Mouse (Mus musculus) small intestine, adult 2 months (tissue): ENCODE data around the gene Rptor. TPM values are rescaled to one million over a fixed set of nuclear protein-coding genes. Genes with fewer than 3 reads are reported as not detected.

Experiments
- H3K27ac ChIP-seq: fragments of 200-500 bp; 2 replicates; pipeline ENCODE4 v1.5.1; 2012; ENCODE audit warnings: low read depth, low read length, control low read depth, inconsistent platforms; ENCODE audit not compliant: insufficient read depth
- H3K27me3 ChIP-seq: fragments of 200-500 bp; 2 replicates; pipeline ENCODE4 v1.6.1; 2012; ENCODE audit warnings: mild to moderate bottlenecking, moderate library complexity, low read length, inconsistent platforms; ENCODE audit not compliant: control insufficient read depth, insufficient read depth
- H3K36me3 ChIP-seq: fragments of 200-500 bp; 2 replicates; pipeline ENCODE4 v1.6.1; 2012; ENCODE audit warnings: mild to moderate bottlenecking, low read length, control low read depth, inconsistent platforms; ENCODE audit not compliant: control insufficient read depth, insufficient read depth
- H3K4me1 ChIP-seq: fragments of 200-500 bp; 2 replicates; pipeline ENCODE4 v1.6.1; 2012; ENCODE audit warnings: low read length, inconsistent platforms, mixed read lengths; ENCODE audit not compliant: control insufficient read depth, insufficient read depth, insufficient read length
- H3K4me3 ChIP-seq: fragments of 200-500 bp; 2 replicates; pipeline ENCODE4 v1.5.1; 2012; ENCODE audit warnings: low read depth, mild to moderate bottlenecking, control low read depth, inconsistent platforms, low read length, moderate library complexity
- CTCF ChIP-seq: fragments of 200-500 bp; IDR thresholded peaks from 2 replicates; pipeline ENCODE4 v1.5.1; 2012; ENCODE audit warnings: low read depth, mild to moderate bottlenecking, control low read depth, inconsistent platforms, low read length, moderate library complexity, mixed read lengths; ENCODE audit not compliant: insufficient replicate concordance, insufficient read length; ENCODE audit errors: extremely low read depth
- POLR2A ChIP-seq: fragments of 200-500 bp; IDR thresholded peaks from 2 replicates; pipeline ENCODE4 v1.6.1; 2012; ENCODE audit warnings: low read depth, mild to moderate bottlenecking, control low read depth, inconsistent platforms, low read length, moderate library complexity
- WGBS: fragments of 180-500 bp; shearing (Covaris S2); methylation state at CpG from one replicate; pipeline ENCODE4 v1.1.7; 2018; 5-methylcytosine and 5-hydroxymethylcytosine counted together
- polyA plus RNA-seq: library from polyadenylated mRNA; depleted of rRNA; stranded (reverse); fragments of >200 nt; gene quantifications from 2 replicates; pipeline ENCODE4 v1.2.3, GENCODE M21; 2012

Rptor gene
- polyA plus RNA-seq, 1 experiment = 26.8 TPM

GRCm38 (mm10) chr11:119788488-119788887 is 185.8 kb downstream of the Rptor start:
- Histone ChIP-seq H3K27ac (no peak overlapping the region), H3K4me1 (no peaks in the 10 kb centered on the region), H3K27me3 (no peaks in the 10 kb centered on the region), H3K4me3 (no peak overlapping the region), H3K36me3 (0 out of 2 replicates have a peak, but pooled peaks cover 4% of the 10 kb centered on the region)
- WGBS = 64% methylated on average over 7 of the region's 7 CpGs
- TF ChIP-seq POLR2A (no peak), CTCF (no peak)

GRCm38 (mm10) chr11:119788919-119789713 is 186.4 kb downstream of the Rptor start:
- 74% methylated on average over 3 of the region's 3 CpGs for WGBS
- TF ChIP-seq POLR2A (no peak), CTCF (no peak)
- H3K4me1 ChIP-seq = no peaks in the 10 kb centered on the region
- no peak overlapping the region for H3K4me3 ChIP-seq
- 0 out of 2 replicates have a peak, but pooled peaks cover 3% of the 10 kb centered on the region for H3K36me3 ChIP-seq
- H3K27ac ChIP-seq = no peak overlapping the region
- no peaks in the 10 kb centered on the region for H3K27me3 ChIP-seq

- 83% methylated on average over 10 of the region's 10 CpGs for WGBS
- Histone ChIP-seq H3K4me1 (no peaks in the 10 kb centered on the region), H3K27me3 (no peaks in the 10 kb centered on the region), H3K4me3 (no peak overlapping the region), H3K36me3 (no peaks in the 10 kb centered on the region), H3K27ac (no peak overlapping the region)
- TF ChIP-seq CTCF = no peak
- TF ChIP-seq POLR2A = no peak
Measured at GRCm38 (mm10) chr11:119791923-119792564, 189.3 kb downstream of the Rptor start.

- Histone ChIP-seq H3K27ac (no peak overlapping the region), H3K27me3 (no peaks in the 10 kb centered on the region), H3K4me3 (no peak overlapping the region), H3K4me1 (no peaks in the 10 kb centered on the region), H3K36me3 (no peaks in the 10 kb centered on the region)
- WGBS = 74% methylated on average over 6 of the region's 6 CpGs
- no peak for TF ChIP-seq POLR2A
- TF ChIP-seq CTCF = no peak
Measured at GRCm38 (mm10) chr11:119793378-119793777, 190.7 kb downstream of the Rptor start.

GRCm38 (mm10) chr11:119794020-119794419 is 191.3 kb downstream of the Rptor start:
- Histone ChIP-seq H3K27me3 (no peaks in the 10 kb centered on the region), H3K36me3 (peaks cover 1% of the 10 kb centered on the region; the same call in 1 of the 2 replicates), H3K27ac (no peak overlapping the region), H3K4me1 (no peaks in the 10 kb centered on the region), H3K4me3 (no peak overlapping the region)
- TF ChIP-seq CTCF = no peak
- no peak for TF ChIP-seq POLR2A
- 97% methylated on average over 1 of the region's 1 CpGs for WGBS

- TF ChIP-seq CTCF (no peak), POLR2A (no peak)
- Histone ChIP-seq H3K27me3 (no peaks in the 10 kb centered on the region), H3K4me3 (no peak overlapping the region), H3K27ac (no peak overlapping the region), H3K36me3 (peaks cover 5% of the 10 kb centered on the region), H3K4me1 (no peaks in the 10 kb centered on the region)
- WGBS = 75% methylated on average over 6 of the region's 6 CpGs
Measured at GRCm38 (mm10) chr11:119794671-119795070, 192.0 kb downstream of the Rptor start.

GRCm38 (mm10) chr11:119796406-119796805 is 193.7 kb downstream of the Rptor start:
- Histone ChIP-seq H3K36me3 (peaks cover 5% of the 10 kb centered on the region), H3K4me1 (no peaks in the 10 kb centered on the region), H3K4me3 (no peak overlapping the region), H3K27ac (no peak overlapping the region), H3K27me3 (no peaks in the 10 kb centered on the region)
- WGBS = 69% methylated on average over 7 of the region's 7 CpGs
- TF ChIP-seq CTCF = no peak
